Mouse (Mus musculus) lung, embryonic 15.5 days (tissue): Measurements from ENCODE around the gene Zfp617. TPM values are rescaled to one million over a fixed set of nuclear protein-coding genes. Genes with fewer than 3 reads are reported as not detected.
A peak's percentile ranks its signal among the peaks of the same experiment; 100 is the strongest.
"Not testable (repeated sequence)": the region's sequence is repeated elsewhere in the genome, so short reads cannot be mapped to it uniquely, and the experiment has no call there.

Experiments used
- ATAC-seq: fragments of 200-750 bp; cut with Nextera tagmentation; 2 replicates; pipeline ENCODE4 v1.8.0; 2017; ENCODE audit warnings: moderate number of reproducible peaks, borderline replicate concordance; ENCODE audit not compliant: low FRiP score, low TSS enrichment; ENCODE audit errors: extremely low read depth
- H3K27ac ChIP-seq: fragments of 300-500 bp; sonication (generic); 2 replicates; pipeline ENCODE4 v1.5.1; 2015; ENCODE audit warnings: moderate library complexity, mild to moderate bottlenecking, inconsistent platforms
- H3K27me3 ChIP-seq: fragments of 300-500 bp; sonication (generic); 2 replicates; pipeline ENCODE4 v1.6.1; 2015; ENCODE audit warnings: inconsistent platforms
- H3K36me3 ChIP-seq: fragments of 300-500 bp; sonication (generic); 2 replicates; pipeline ENCODE4 v1.6.1; 2015; ENCODE audit warnings: inconsistent platforms
- H3K4me1 ChIP-seq: fragments of 300-500 bp; sonication (generic); 2 replicates; pipeline ENCODE4 v1.6.1; 2015; ENCODE audit warnings: inconsistent platforms
- H3K4me2 ChIP-seq: fragments of 300-500 bp; sonication (generic); 2 replicates; pipeline ENCODE4 v1.6.1; 2015; ENCODE audit warnings: inconsistent platforms, mild to moderate bottlenecking, moderate library complexity
- H3K4me3 ChIP-seq: fragments of 300-500 bp; sonication (generic); 2 replicates; pipeline ENCODE4 v1.5.1; 2015; ENCODE audit warnings: mild to moderate bottlenecking, inconsistent platforms
- H3K9ac ChIP-seq: fragments of 300-500 bp; sonication (generic); 2 replicates; pipeline ENCODE4 v1.6.1; 2015; ENCODE audit warnings: inconsistent platforms
- H3K9me3 ChIP-seq: fragments of 300-500 bp; sonication (generic); 2 replicates; pipeline ENCODE4 v1.6.1; 2016; ENCODE audit warnings: inconsistent platforms
- WGBS: fragments of 180-500 bp; shearing (Covaris S2); methylation state at CpG from one replicate; pipeline ENCODE4 v1.1.7; 2015; 5-methylcytosine and 5-hydroxymethylcytosine counted together
- polyA plus RNA-seq: library from polyadenylated mRNA; unstranded; fragments of >200 nt; fragmentation: Nextera tagmentation; extraction: Ambion mirVana; gene quantifications from 2 replicates; pipeline ENCODE4 v1.2.1, GENCODE M21; 2015

Gene Zfp617
- polyA plus RNA-seq: 20.8 and 23.4 TPM in 2 replicates

GRCm38 (mm10) chr8:71908309-71909261 is at the start of gene Zfp617, which contains the start of gene Zfp882:
Gene Zfp617, plus strand, starts transcription at chr8:71908635.
Gene Zfp882, plus strand, starts transcription at chr8:71908608.
- 5% methylated on average over 47 of the region's 47 CpGs for WGBS
- ATAC-seq: peak; percentile 96
- no peaks in the 10 kb centered on the region for H3K4me1 ChIP-seq

GRCm38 (mm10) chr8:71861551-71861950 is 46.9 kb upstream of the Zfp617 start:
- not testable (repeated sequence) for H3K4me2 ChIP-seq, H3K9ac ChIP-seq, H3K27me3 ChIP-seq, ATAC-seq, H3K9me3 ChIP-seq, H3K4me1 ChIP-seq, H3K36me3 ChIP-seq, H3K4me3 ChIP-seq, H3K27ac ChIP-seq
- 50% methylated on average over 1 of the region's 1 CpGs for WGBS

More at GRCm38 (mm10) chr8:71908309-71909261, at the start of gene Zfp617, which contains the start of gene Zfp882:
- Histone ChIP-seq H3K27ac (peak within 1 kb of the TSS; percentile 96), H3K9me3 (no peaks in the 10 kb centered on the region), H3K27me3 (no peaks in the 10 kb centered on the region), H3K4me2 (peak within 1 kb of the TSS; percentile 59), H3K4me3 (peak within 1 kb of the TSS; percentile 83), H3K36me3 (peaks cover 2% of the 10 kb centered on the region; the same call in 1 of the 2 replicates), H3K9ac (peak within 1 kb of the TSS; percentile 91)

GRCm38 (mm10) chr8:71862038-71862437 is 46.4 kb upstream of the Zfp617 start:
- H3K4me2 ChIP-seq, H3K9me3 ChIP-seq, H3K4me3 ChIP-seq, H3K27ac ChIP-seq, H3K27me3 ChIP-seq, H3K9ac ChIP-seq, H3K4me1 ChIP-seq, H3K36me3 ChIP-seq, ATAC-seq: not testable (repeated sequence)

GRCm38 (mm10) chr8:71881618-71882274 is 26.7 kb upstream of the Zfp617 start, which contains the start of gene Zfp709:
Gene Zfp709, plus strand, starts transcription at chr8:71882019.
- Histone ChIP-seq H3K9ac (peak within 1 kb of the TSS; percentile 84), H3K4me1 (no peaks in the 10 kb centered on the region), H3K27me3 (no peaks in the 10 kb centered on the region), H3K4me3 (peak within 1 kb of the TSS; percentile 76), H3K36me3 (peaks cover 13% of the 10 kb centered on the region), H3K27ac (peak within 1 kb of the TSS; percentile 77), H3K4me2 (peak within 1 kb of the TSS; percentile 97), H3K9me3 (peaks cover 9% of the 10 kb centered on the region; the same call in 1 of the 2 replicates)
- peak; percentile 95 for ATAC-seq
- 3% methylated on average over 45 of the region's 45 CpGs for WGBS

- not testable (repeated sequence) for H3K4me2 ChIP-seq, H3K27me3 ChIP-seq, H3K4me3 ChIP-seq, H3K9ac ChIP-seq, H3K9me3 ChIP-seq, H3K36me3 ChIP-seq, H3K27ac ChIP-seq, ATAC-seq, H3K4me1 ChIP-seq
- 36% methylated on average over 11 of the region's 11 CpGs for WGBS
Measured at GRCm38 (mm10) chr8:71900666-71901065, 7.8 kb upstream of the Zfp617 start.

GRCm38 (mm10) chr8:71903084-71903483 is 5.4 kb upstream of the Zfp617 start:
- not testable (repeated sequence) for H3K27ac ChIP-seq, H3K4me1 ChIP-seq, H3K9me3 ChIP-seq, ATAC-seq, H3K4me3 ChIP-seq, H3K27me3 ChIP-seq, H3K36me3 ChIP-seq, H3K4me2 ChIP-seq, H3K9ac ChIP-seq
- 58% methylated on average over 1 of the region's 1 CpGs for WGBS

- Histone ChIP-seq H3K27ac (no peak overlapping the region), H3K4me2 (no peak overlapping the region), H3K4me3 (no peak overlapping the region), H3K27me3 (no peaks in the 10 kb centered on the region), H3K4me1 (no peaks in the 10 kb centered on the region), H3K9ac (no peak overlapping the region), H3K36me3 (no peaks in the 10 kb centered on the region), H3K9me3 (no peaks in the 10 kb centered on the region)
- WGBS: 88% methylated on average over 1 of the region's 1 CpGs
- ATAC-seq: no peak
Measured at GRCm38 (mm10) chr8:71906809-71907208, 1.6 kb upstream of the Zfp617 start.

- peak overlapping the region; percentile 83 for H3K4me3 ChIP-seq
- H3K9ac ChIP-seq: no peak overlapping the region
- ATAC-seq: no peak
- 0 out of 2 replicates have a peak overlapping the region, but pooled peaks have one; percentile 96 for H3K27ac ChIP-seq
- H3K9me3 ChIP-seq: no peaks in the 10 kb centered on the region
- H3K36me3 ChIP-seq: no peaks in the 10 kb centered on the region
- peak overlapping the region; percentile 59 for H3K4me2 ChIP-seq
- H3K27me3 ChIP-seq: no peaks in the 10 kb centered on the region
- H3K4me1 ChIP-seq: no peaks in the 10 kb centered on the region
- WGBS: 93% methylated on average over 5 of the region's 5 CpGs
Measured at GRCm38 (mm10) chr8:71907798-71908257, 607 bp upstream of the Zfp617 start.

- H3K4me3 ChIP-seq: no peak overlapping the region
- H3K27ac ChIP-seq: no peak overlapping the region
- H3K9me3 ChIP-seq: no peaks in the 10 kb centered on the region
- peaks cover 15% of the 10 kb centered on the region; the same call in 1 of the 2 replicates for H3K36me3 ChIP-seq
- WGBS: 79% methylated on average over 2 of the region's 2 CpGs
- no peak overlapping the region for H3K9ac ChIP-seq
- no peaks in the 10 kb centered on the region for H3K27me3 ChIP-seq
- H3K4me1 ChIP-seq: no peaks in the 10 kb centered on the region
- no peak for ATAC-seq
- H3K4me2 ChIP-seq: no peak overlapping the region
Measured at GRCm38 (mm10) chr8:71912286-71912685, 3.9 kb downstream of the Zfp617 start.

- under 1% methylated on average over 55 of the region's 57 CpGs for WGBS
- peak; percentile 100 for ATAC-seq
- peak overlapping the region; percentile 99 for H3K27ac ChIP-seq
- H3K4me2 ChIP-seq: peak overlapping the region; percentile 65
- peaks cover 8% of the 10 kb centered on the region for H3K4me1 ChIP-seq
- H3K4me3 ChIP-seq: peak overlapping the region; percentile 62
- no peaks in the 10 kb centered on the region for H3K27me3 ChIP-seq
- H3K36me3 ChIP-seq: no peaks in the 10 kb centered on the region
- peak overlapping the region; percentile 77 for H3K9ac ChIP-seq
- no peaks in the 10 kb centered on the region for H3K9me3 ChIP-seq
Measured at GRCm38 (mm10) chr8:71922567-71923401, 14.3 kb downstream of the Zfp617 start.

- no peaks in the 10 kb centered on the region for H3K27me3 ChIP-seq
- no peak overlapping the region for H3K9ac ChIP-seq
- no peaks in the 10 kb centered on the region for H3K9me3 ChIP-seq
- H3K27ac ChIP-seq: no peak overlapping the region
- 96% methylated on average over 5 of the region's 5 CpGs for WGBS
- H3K4me1 ChIP-seq: peaks cover 8% of the 10 kb centered on the region
- ATAC-seq: no peak
- H3K36me3 ChIP-seq: peaks cover 21% of the 10 kb centered on the region
- H3K4me2 ChIP-seq: no peak overlapping the region
- no peak overlapping the region for H3K4me3 ChIP-seq
Measured at GRCm38 (mm10) chr8:71925791-71926190, 17.4 kb downstream of the Zfp617 start.
